Mouse (Mus musculus) erythroblast, embryonic 14.5 days (primary cell): Measurements from ENCODE around the gene Hoxc10. TPM values are rescaled to one million over a fixed set of nuclear protein-coding genes. Genes with fewer than 3 reads are reported as not detected.

Source experiments
- H3K27me3 ChIP-seq: 2 replicates; pipeline ENCODE4 v1.6.1; 2012; ENCODE audit warnings: inconsistent platforms; ENCODE audit not compliant: control insufficient read depth
- H3K36me3 ChIP-seq: 2 replicates; pipeline ENCODE4 v1.6.1; 2012; ENCODE audit warnings: mild to moderate bottlenecking, inconsistent platforms; ENCODE audit not compliant: control insufficient read depth
- H3K4me1 ChIP-seq: 2 replicates; pipeline ENCODE4 v1.6.1; 2012; ENCODE audit warnings: inconsistent platforms; ENCODE audit not compliant: control insufficient read depth
- H3K4me3 ChIP-seq: replicated peaks from 2 replicates; pipeline ENCODE3; 2012; ENCODE audit warnings: moderate library complexity, mild to moderate bottlenecking, inconsistent platforms
- H3K9me3 ChIP-seq: 2 replicates; pipeline ENCODE4 v1.6.1; 2012; ENCODE audit warnings: low read length, inconsistent platforms, mixed read lengths; ENCODE audit not compliant: control insufficient read depth
- GATA1 ChIP-seq: IDR thresholded peaks from 2 replicates; pipeline ENCODE4 v1.6.1; 2012; ENCODE audit warnings: low read length, inconsistent platforms, mixed read lengths
- TAL1 ChIP-seq: IDR thresholded peaks from 3 replicates; pipeline ENCODE4 v1.6.1; 2012; ENCODE audit warnings: low read length, inconsistent platforms, mixed read lengths
- polyA plus RNA-seq: library from polyadenylated mRNA; stranded (reverse); fragments of >175 nt; gene quantifications from 2 replicates; pipeline ENCODE4 v1.2.3, GENCODE M21; 2012

The Hoxc10 gene
- polyA plus RNA-seq, 1 experiment: not detected

- Histone ChIP-seq H3K27me3 (peaks cover 100% of the 10 kb centered on the region), H3K4me1 (no peaks in the 10 kb centered on the region), H3K36me3 (no peaks in the 10 kb centered on the region), H3K4me3 (no peak overlapping the region), H3K9me3 (peaks cover 3% of the 10 kb centered on the region; the same call in 1 of the 2 replicates)
- TF ChIP-seq GATA1 (no peak), TAL1 (no peak)
Observed at GRCm38 (mm10) chr15:102963671-102964640, 2.6 kb upstream of the Hoxc10 start.

DNA sequence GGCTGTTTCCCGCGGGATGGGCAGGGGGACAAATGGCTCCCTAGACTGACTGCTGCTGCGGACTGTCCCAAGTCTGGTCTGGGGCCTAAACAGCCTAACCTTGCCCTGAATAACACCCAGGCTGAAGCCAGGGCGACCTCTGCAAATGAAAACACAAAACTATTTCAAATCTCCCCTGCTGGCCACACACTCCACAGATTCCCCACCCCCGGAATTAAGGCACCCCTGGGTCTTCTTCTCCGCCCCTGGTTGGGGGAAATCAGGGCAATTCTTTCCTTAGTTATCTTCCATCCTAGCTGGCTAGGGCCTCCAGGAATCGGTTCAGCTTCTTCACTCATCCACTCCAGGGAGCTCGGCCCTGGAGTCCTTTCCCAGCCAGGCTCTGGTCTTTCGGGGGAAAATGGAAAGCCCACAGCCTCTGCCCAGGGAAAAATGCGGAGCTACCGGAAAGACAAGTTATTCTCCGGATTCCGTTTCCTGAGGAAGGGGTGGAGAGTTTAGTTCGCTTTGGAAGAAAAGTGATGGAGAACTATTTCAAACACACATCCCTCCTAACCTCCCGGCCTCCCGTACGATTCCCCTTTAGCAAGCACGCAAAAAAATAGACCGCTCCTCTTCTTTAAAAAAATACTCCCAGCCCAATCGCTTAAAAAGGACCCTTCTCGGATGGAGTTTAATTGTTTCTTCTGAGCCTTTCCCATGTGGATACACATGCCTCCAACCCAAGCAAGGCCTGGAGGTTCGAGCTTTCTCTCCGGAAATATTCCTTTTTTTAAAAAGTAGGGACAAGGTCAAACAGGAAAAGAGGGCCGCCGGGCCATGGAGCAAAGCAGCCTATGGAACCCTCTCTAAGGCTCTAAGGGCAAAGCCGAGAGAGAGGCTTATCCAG lies 1.3 kb upstream of the Hoxc10 start:
- Histone ChIP-seq H3K4me3 (no peak overlapping the region), H3K27me3 (peaks cover 100% of the 10 kb centered on the region), H3K36me3 (no peaks in the 10 kb centered on the region), H3K9me3 (peaks cover 3% of the 10 kb centered on the region; the same call in 1 of the 2 replicates), H3K4me1 (no peaks in the 10 kb centered on the region)
- no peak for TF ChIP-seq TAL1
- no peak for TF ChIP-seq GATA1

- peaks cover 3% of the 10 kb centered on the region; the same call in 1 of the 2 replicates for H3K9me3 ChIP-seq
- TF ChIP-seq GATA1: no peak
- no peak for TF ChIP-seq TAL1
- H3K4me1 ChIP-seq: no peaks in the 10 kb centered on the region
- no peaks in the 10 kb centered on the region for H3K36me3 ChIP-seq
- no peak overlapping the region for H3K4me3 ChIP-seq
- H3K27me3 ChIP-seq: peaks cover 100% of the 10 kb centered on the region
Observed at GRCm38 (mm10) chr15:102965892-102966775, 462 bp upstream of the Hoxc10 start.

- Histone ChIP-seq H3K36me3 (no peaks in the 10 kb centered on the region), H3K4me1 (no peaks in the 10 kb centered on the region), H3K4me3 (no peak within 1 kb of the TSS), H3K27me3 (peaks cover 100% of the 10 kb centered on the region), H3K9me3 (peaks cover 3% of the 10 kb centered on the region; the same call in 1 of the 2 replicates)
- TF ChIP-seq GATA1 (no peak), TAL1 (no peak)
Observed at GRCm38 (mm10) chr15:102967312-102967510, 615 bp downstream of the Hoxc10 start, which contains the start of gene Hoxc5. Gene Hoxc5 (plus strand): TSS chr15:102967443.

- Histone ChIP-seq H3K27me3 (peaks cover 100% of the 10 kb centered on the region), H3K4me3 (no peak overlapping the region), H3K36me3 (no peaks in the 10 kb centered on the region), H3K4me1 (no peaks in the 10 kb centered on the region), H3K9me3 (peaks cover 3% of the 10 kb centered on the region; the same call in 1 of the 2 replicates)
- no peak for TF ChIP-seq GATA1
- TF ChIP-seq TAL1: no peak
Observed at GRCm38 (mm10) chr15:102967511-102968397, 1.2 kb downstream of the Hoxc10 start.

- no peaks in the 10 kb centered on the region for H3K4me1 ChIP-seq
- peaks cover 100% of the 10 kb centered on the region for H3K27me3 ChIP-seq
Observed at GRCm38 (mm10) chr15:102969296-102969695, 2.7 kb downstream of the Hoxc10 start.

GRCm38 (mm10) chr15:102970740-102971139 lies 4.1 kb downstream of the Hoxc10 start:
- Histone ChIP-seq H3K4me1 (no peaks in the 10 kb centered on the region), H3K4me3 (no peak overlapping the region), H3K36me3 (no peaks in the 10 kb centered on the region), H3K9me3 (peaks cover 6% of the 10 kb centered on the region; the same call in 1 of the 2 replicates), H3K27me3 (peaks cover 100% of the 10 kb centered on the region)
- TF ChIP-seq TAL1: no peak
- TF ChIP-seq GATA1: no peak

More at GRCm38 (mm10) chr15:102969296-102969695, 2.7 kb downstream of the Hoxc10 start:
- Histone ChIP-seq H3K4me3 (no peak overlapping the region), H3K9me3 (peaks cover 3% of the 10 kb centered on the region; the same call in 1 of the 2 replicates), H3K36me3 (no peaks in the 10 kb centered on the region)
- no peak for TF ChIP-seq TAL1
- no peak for TF ChIP-seq GATA1

DNA sequence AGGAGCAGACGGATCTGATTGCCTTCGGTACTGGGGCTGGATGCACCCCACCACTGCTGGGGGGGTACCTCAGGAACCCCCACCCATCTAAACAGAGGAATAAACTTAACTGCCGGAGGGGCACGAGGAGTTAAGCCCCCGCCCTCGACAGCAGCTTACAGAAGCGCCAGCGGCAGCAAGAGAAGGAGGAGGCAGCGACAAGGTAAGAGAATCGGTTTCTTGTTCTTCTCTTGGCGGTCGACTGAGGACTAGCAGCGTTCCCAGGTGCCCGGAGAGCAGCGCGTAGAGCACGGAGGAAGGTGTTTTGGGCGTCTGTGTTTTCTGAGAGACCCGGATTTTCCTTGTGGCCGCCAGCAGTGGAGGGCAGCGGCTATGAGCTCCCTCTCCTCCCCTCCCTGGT lies 5.7 kb downstream of the Hoxc10 start:
- H3K36me3 ChIP-seq: no peaks in the 10 kb centered on the region
- peaks cover 100% of the 10 kb centered on the region for H3K27me3 ChIP-seq
- TF ChIP-seq GATA1 (no peak), TAL1 (no peak)
- H3K4me1 ChIP-seq: no peaks in the 10 kb centered on the region
- H3K4me3 ChIP-seq: no peak overlapping the region
- peaks cover 4% of the 10 kb centered on the region; the same call in 1 of the 2 replicates for H3K9me3 ChIP-seq
